Mouse (Mus musculus): ENCODE data around the gene F2rl3.

- no peak for TF ChIP-seq CTCF (IDR thresholded peaks at IDR 0.05; ENCODE audit: borderline replicate concordance, extremely low read depth, insufficient read depth, insufficient read length)
- no peak for TF ChIP-seq POLR2A (IDR thresholded peaks at IDR 0.05; ENCODE audit: borderline replicate concordance, extremely low read depth, insufficient read depth, insufficient read length, poor library complexity, severe bottlenecking)
These were observed 49.1 kb upstream of the F2rl3 start for GRCm38 (mm10) chr8:72712569-72712968.

Data from brain, embryonic 14.5 days (tissue).